Mouse (Mus musculus) myocyte (in vitro differentiated cells): ENCODE measurements around the gene Pacs1.

ENCODE experiments used
- POLR2A ChIP-seq: IDR thresholded peaks from one replicate; pipeline ENCODE4 v1.6.1; 2011; ENCODE audit warnings: low read depth, mild to moderate bottlenecking, control low read depth, moderate library complexity; ENCODE audit not compliant: insufficient read length
- POLR2AphosphoS2 ChIP-seq: IDR thresholded peaks from one replicate; pipeline ENCODE4 v1.6.1; 2011; ENCODE audit warnings: low read depth, control low read depth; ENCODE audit not compliant: insufficient read length

DNA sequence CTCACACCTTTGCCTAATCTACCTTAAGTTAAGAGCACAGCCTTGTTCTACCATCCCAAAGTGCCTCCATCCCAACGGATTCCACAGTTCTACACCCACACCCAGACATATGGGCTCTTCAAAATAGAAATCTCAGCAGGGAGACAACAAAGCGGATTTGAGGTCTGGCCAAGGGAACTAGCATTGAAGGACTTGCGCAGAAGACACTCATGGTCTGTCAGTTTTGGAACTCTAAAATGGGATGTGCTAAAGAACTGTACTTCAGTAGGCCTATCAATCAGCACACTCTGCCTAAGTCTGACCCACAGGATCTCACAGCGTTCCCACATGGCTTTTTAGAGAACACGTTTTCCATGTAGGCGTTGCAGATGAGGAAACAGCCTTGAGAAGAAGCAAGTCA is 122.6 kb downstream of the Pacs1 start:
- no peak for TF ChIP-seq POLR2A
- no peak for TF ChIP-seq POLR2AphosphoS2
